ENCODE assay signal across 8 mouse cellular contexts in genomic region chr9:31281011-31281662, GRCm38 (mm10). TPM values are rescaled to one million over a fixed set of nuclear protein-coding genes. Genes with fewer than 3 reads are reported as not detected.
DNase-seq lines count a peak whose midpoint lies in the region; ATAC-seq and TF ChIP-seq lines count a peak whose summit lies in the region.

No protein-coding gene starts in this region.

- H3K9ac ChIP-seq in kidney, embryonic 15.5 days, result peak overlapping the region; percentile 84
- peak overlapping the region; percentile 97 for H3K9ac ChIP-seq in lung, postnatal 0 days (replicated peaks; ENCODE audit: low read depth)

- no peaks in the 10 kb centered on the region for H3K27me3 ChIP-seq in C2C12 (ENCODE audit: control insufficient read depth, insufficient read depth, insufficient read length)
- no peaks in the 10 kb centered on the region for H3K27me3 ChIP-seq in heart, embryonic 10.5 days (ENCODE audit: insufficient read depth, poor library complexity, severe bottlenecking)
- no peaks in the 10 kb centered on the region for H3K27me3 ChIP-seq in kidney, embryonic 15.5 days
- no peaks in the 10 kb centered on the region for H3K27me3 ChIP-seq in lung, postnatal 0 days (replicated peaks; ENCODE audit: insufficient read depth, low read length)

- WGBS in heart, embryonic 10.5 days, result 1% methylated on average over 63 of the region's 63 CpGs
- WGBS in kidney, embryonic 15.5 days, result 0% methylated on average over 38 of the region's 63 CpGs
- under 1% methylated on average over 39 of the region's 63 CpGs for WGBS in lung, postnatal 0 days

- no peak for TF ChIP-seq POLR2A in cortical plate, adult 2 months (IDR thresholded peaks at IDR 0.05; ENCODE audit: extremely low read depth, insufficient read depth, low read length)

- no peak for TF ChIP-seq CTCF in C2C12 (IDR thresholded peaks at IDR 0.05; ENCODE audit: control insufficient read depth, insufficient read depth, insufficient read length)
- TF ChIP-seq CTCF in cortical plate, adult 2 months (IDR thresholded peaks at IDR 0.05; ENCODE audit: extremely low read depth, insufficient read depth, low read length), result no peak
- TF ChIP-seq CTCF in lung, postnatal 0 days (IDR thresholded peaks at IDR 0.05), result no peak

- ATAC-seq in kidney, embryonic 15.5 days (replicated peaks; ENCODE audit: low FRiP score), result peak; percentile 80
- ATAC-seq in lung, postnatal 0 days, result peak; percentile 79

- peak; percentile 92 for DNase-seq in Muller cell, postnatal 12 days (ENCODE audit: inconsistent ontology term)
- peak; percentile 90 for DNase-seq in heart, embryonic 10.5 days (ENCODE audit: low spot score)
- DNase-seq in lung, postnatal 0 days (ENCODE audit: low spot score), result peak; percentile 87
- DNase-seq in right cerebral cortex, postnatal 14 days, result peak; percentile 74
- no peak for DNase-seq in thymus, postnatal 4 days

- H3K79me3 ChIP-seq in C2C12 (ENCODE audit: low read depth), result peaks cover 21% of the 10 kb centered on the region

- peak overlapping the region; percentile 59 for H3K4me3 ChIP-seq in C2C12 (ENCODE audit: insufficient read depth, poor library complexity, severe bottlenecking)
- H3K4me3 ChIP-seq in cortical plate, adult 2 months (ENCODE audit: insufficient read depth, low read length), result peak overlapping the region; percentile 59
- H3K4me3 ChIP-seq in heart, embryonic 10.5 days, result peak overlapping the region; percentile 94
- peak overlapping the region; percentile 68 for H3K4me3 ChIP-seq in kidney, embryonic 15.5 days (replicated peaks)
- peak overlapping the region; percentile 95 for H3K4me3 ChIP-seq in lung, postnatal 0 days (ENCODE audit: low read depth, low read length)

- H3K9me3 ChIP-seq in heart, embryonic 10.5 days, result no peaks in the 10 kb centered on the region
- no peaks in the 10 kb centered on the region for H3K9me3 ChIP-seq in kidney, embryonic 15.5 days (replicated peaks)
- no peaks in the 10 kb centered on the region for H3K9me3 ChIP-seq in lung, postnatal 0 days (ENCODE audit: low read length)

- TF ChIP-seq EP300 in lung, postnatal 0 days (IDR thresholded peaks at IDR 0.05), result no peak

- peak overlapping the region; percentile 97 for H3K27ac ChIP-seq in cortical plate, adult 2 months (ENCODE audit: insufficient read depth, low read length)
- H3K27ac ChIP-seq in heart, embryonic 10.5 days, result peak overlapping the region; percentile 99
- peak overlapping the region; percentile 99 for H3K27ac ChIP-seq in kidney, embryonic 15.5 days
- peak overlapping the region; percentile 97 for H3K27ac ChIP-seq in lung, postnatal 0 days (ENCODE audit: low read length)

- no peaks in the 10 kb centered on the region for H3K4me1 ChIP-seq in cortical plate, adult 2 months (ENCODE audit: control insufficient read depth, insufficient read depth, low read length)
- peaks cover 17% of the 10 kb centered on the region for H3K4me1 ChIP-seq in heart, embryonic 10.5 days
- peaks cover 22% of the 10 kb centered on the region for H3K4me1 ChIP-seq in kidney, embryonic 15.5 days
- peaks cover 5% of the 10 kb centered on the region; the same call in 1 of the 2 replicates for H3K4me1 ChIP-seq in lung, postnatal 0 days (ENCODE audit: insufficient read depth, low read depth, low read length)

- peaks cover 49% of the 10 kb centered on the region for H3K79me2 ChIP-seq in C2C12 (ENCODE audit: control insufficient read depth, insufficient read depth)

- H3K4me2 ChIP-seq in kidney, embryonic 15.5 days, result peak overlapping the region; percentile 77
- peak overlapping the region; percentile 61 for H3K4me2 ChIP-seq in lung, postnatal 0 days (replicated peaks; ENCODE audit: low read depth, low read length)

- H3K36me3 ChIP-seq in C2C12 (ENCODE audit: control insufficient read depth, insufficient read depth), result no peaks in the 10 kb centered on the region
- 0 out of 2 replicates have a peak, but pooled peaks cover 4% of the 10 kb centered on the region for H3K36me3 ChIP-seq in heart, embryonic 10.5 days
- H3K36me3 ChIP-seq in kidney, embryonic 15.5 days, result no peaks in the 10 kb centered on the region
- H3K36me3 ChIP-seq in lung, postnatal 0 days (ENCODE audit: insufficient read depth, low read length), result no peaks in the 10 kb centered on the region

- peak overlapping the region; percentile 97 for H3ac ChIP-seq in C2C12 (ENCODE audit: control insufficient read depth, insufficient read length, low read depth)

TF ChIP-seq in C2C12, 6 proteins besides CTCF, POLR2A, EP300 and RAD21:
- no peak for TF ChIP-seq MYOD1 (IDR thresholded peaks at IDR 0.05; ENCODE audit: control insufficient read depth, insufficient read length, low read depth)
- no peak for TF ChIP-seq USF1 (IDR thresholded peaks at IDR 0.05; ENCODE audit: low read depth)
- TF ChIP-seq FOSL1 (IDR thresholded peaks at IDR 0.05; ENCODE audit: insufficient read depth, low read length, poor library complexity, severe bottlenecking), result no peak
- no peak for TF ChIP-seq MAX (IDR thresholded peaks at IDR 0.05)
- no peak for TF ChIP-seq MYOG (IDR thresholded peaks at IDR 0.05; ENCODE audit: control insufficient read depth, extremely low read depth, insufficient read length)
- TF ChIP-seq CEBPB (IDR thresholded peaks at IDR 0.05; ENCODE audit: low read depth), result no peak

RNA-seq across cellular contexts. Expression of gene Prdm10, which starts 0.8 kb away (rescaled TPM):
- 2.5 TPM for polyA plus RNA-seq in C2C12 (2012; fragmentation: generic; extraction: Trizol)
- 18.1 and 19.0 TPM in 2 replicates for polyA plus RNA-seq in cortical plate, adult 2 months (2012; rRNA removed)
- 5.3 and 5.6 TPM in 2 replicates for polyA plus RNA-seq in heart, embryonic 10.5 days (2016; fragmentation: Nextera tagmentation; extraction: Ambion mirVana)
- 4.9 and 5.4 TPM in 2 replicates for polyA plus RNA-seq in kidney, embryonic 15.5 days (2015; fragmentation: Nextera tagmentation; extraction: Ambion mirVana)
- 1.2 and 1.5 TPM in 2 replicates for polyA plus RNA-seq in lung, postnatal 0 days (2015; fragmentation: Nextera tagmentation; extraction: Ambion mirVana)
